Mouse (Mus musculus) testis, adult 2 months (tissue): ENCODE data around the gene Catsperz. TPM values are rescaled to one million over a fixed set of nuclear protein-coding genes. Genes with fewer than 3 reads are reported as not detected.

Source experiments
- H3K27ac ChIP-seq: fragments of 200-500 bp; 2 replicates; pipeline ENCODE4 v1.5.1; 2012; ENCODE audit warnings: low read depth, low read length; ENCODE audit not compliant: control insufficient read depth, insufficient read depth
- H3K27me3 ChIP-seq: fragments of 200-500 bp; 2 replicates; pipeline ENCODE4 v1.6.1; 2012; ENCODE audit warnings: mild to moderate bottlenecking, low read length, moderate library complexity; ENCODE audit not compliant: control insufficient read depth, insufficient read depth
- H3K36me3 ChIP-seq: fragments of 200-500 bp; 2 replicates; pipeline ENCODE4 v1.6.1; 2012; ENCODE audit warnings: mild to moderate bottlenecking, low read length; ENCODE audit not compliant: control insufficient read depth, insufficient read depth
- H3K4me1 ChIP-seq: fragments of 200-500 bp; 2 replicates; pipeline ENCODE4 v1.6.1; 2012; ENCODE audit warnings: low read length; ENCODE audit not compliant: control insufficient read depth, insufficient read depth
- H3K4me3 ChIP-seq: fragments of 200-500 bp; 2 replicates; pipeline ENCODE4 v1.5.1; 2012; ENCODE audit warnings: low read depth, mild to moderate bottlenecking, low read length, moderate library complexity, mixed read lengths; ENCODE audit not compliant: control insufficient read depth
- CTCF ChIP-seq: fragments of 200-500 bp; IDR thresholded peaks from 2 replicates; pipeline ENCODE4 v1.5.1; 2012; ENCODE audit warnings: low read depth, mild to moderate bottlenecking, inconsistent platforms, low read length, moderate library complexity; ENCODE audit not compliant: control insufficient read depth, insufficient read depth, insufficient replicate concordance
- POLR2A ChIP-seq: fragments of 200-500 bp; IDR thresholded peaks from 2 replicates; pipeline ENCODE4 v1.6.1; 2012; ENCODE audit warnings: low read depth, mild to moderate bottlenecking, inconsistent platforms, low read length, moderate library complexity; ENCODE audit not compliant: control insufficient read depth
- polyA plus RNA-seq: library from polyadenylated mRNA; depleted of rRNA; stranded (reverse); fragments of >200 nt; gene quantifications from 2 replicates; pipeline ENCODE4 v1.2.3, GENCODE M21; 2012

Catsperz gene
- polyA plus RNA-seq, 1 experiment: 1,294 TPM

- H3K36me3 ChIP-seq: no peaks in the 10 kb centered on the region
- peak overlapping the region; percentile 82 for H3K4me3 ChIP-seq
- no peaks in the 10 kb centered on the region for H3K27me3 ChIP-seq
- TF ChIP-seq CTCF (peak; percentile 70), POLR2A (no peak)
- H3K4me1 ChIP-seq: peaks cover 24% of the 10 kb centered on the region
- no peak overlapping the region for H3K27ac ChIP-seq
These were observed 44.6 kb upstream of the Catsperz start for GRCm38 (mm10) chr19:6969665-6970381.

GRCm38 (mm10) chr19:6969291-6969664, 44.1 kb upstream of the Catsperz start:
- TF ChIP-seq POLR2A (no peak), CTCF (no peak)
- no peak overlapping the region for H3K27ac ChIP-seq
- H3K27me3 ChIP-seq: no peaks in the 10 kb centered on the region
- H3K4me1 ChIP-seq: peaks cover 24% of the 10 kb centered on the region
- H3K4me3 ChIP-seq: peak overlapping the region; percentile 82
- H3K36me3 ChIP-seq: no peaks in the 10 kb centered on the region

- Histone ChIP-seq H3K4me1 (peaks cover 24% of the 10 kb centered on the region), H3K4me3 (peak overlapping the region; percentile 82), H3K27me3 (no peaks in the 10 kb centered on the region), H3K36me3 (no peaks in the 10 kb centered on the region), H3K27ac (no peak overlapping the region)
- TF ChIP-seq CTCF (no peak), POLR2A (no peak)
These were observed 43.5 kb upstream of the Catsperz start for GRCm38 (mm10) chr19:6968491-6969271.

GRCm38 (mm10) chr19:6956461-6956860, 31.3 kb upstream of the Catsperz start:
- TF ChIP-seq POLR2A (no peak), CTCF (no peak)
- Histone ChIP-seq H3K27me3 (no peaks in the 10 kb centered on the region), H3K27ac (no peak overlapping the region), H3K36me3 (no peaks in the 10 kb centered on the region; the same call in 1 of the 2 replicates), H3K4me3 (no peak overlapping the region), H3K4me1 (peaks cover 10% of the 10 kb centered on the region)

- Histone ChIP-seq H3K4me1 (peaks cover 17% of the 10 kb centered on the region), H3K36me3 (no peaks in the 10 kb centered on the region; the same call in 1 of the 2 replicates), H3K27ac (no peak overlapping the region), H3K4me3 (no peak overlapping the region), H3K27me3 (no peaks in the 10 kb centered on the region)
- TF ChIP-seq CTCF (no peak), POLR2A (no peak)
These were observed 30.2 kb upstream of the Catsperz start for GRCm38 (mm10) chr19:6955424-6955823.

GRCm38 (mm10) chr19:6954046-6954445, 28.9 kb upstream of the Catsperz start:
- H3K27me3 ChIP-seq: no peaks in the 10 kb centered on the region
- no peaks in the 10 kb centered on the region; the same call in 1 of the 2 replicates for H3K36me3 ChIP-seq
- H3K27ac ChIP-seq: no peak overlapping the region

GRCm38 (mm10) chr19:6952712-6953037, 27.5 kb upstream of the Catsperz start:
- peaks cover 18% of the 10 kb centered on the region for H3K4me1 ChIP-seq
- no peak overlapping the region for H3K4me3 ChIP-seq
- H3K36me3 ChIP-seq: no peaks in the 10 kb centered on the region; the same call in 1 of the 2 replicates
- H3K27me3 ChIP-seq: no peaks in the 10 kb centered on the region
- peak overlapping the region; percentile 78 for H3K27ac ChIP-seq
- no peak for TF ChIP-seq POLR2A
- no peak for TF ChIP-seq CTCF

More at GRCm38 (mm10) chr19:6954046-6954445, 28.9 kb upstream of the Catsperz start:
- peaks cover 18% of the 10 kb centered on the region for H3K4me1 ChIP-seq
- TF ChIP-seq POLR2A (no peak), CTCF (peak; percentile 40; the same call in 1 of the 2 replicates)
- H3K4me3 ChIP-seq: no peak overlapping the region
